Mouse (Mus musculus): ENCODE data around the gene Phb.

Gene Phb

DNA sequence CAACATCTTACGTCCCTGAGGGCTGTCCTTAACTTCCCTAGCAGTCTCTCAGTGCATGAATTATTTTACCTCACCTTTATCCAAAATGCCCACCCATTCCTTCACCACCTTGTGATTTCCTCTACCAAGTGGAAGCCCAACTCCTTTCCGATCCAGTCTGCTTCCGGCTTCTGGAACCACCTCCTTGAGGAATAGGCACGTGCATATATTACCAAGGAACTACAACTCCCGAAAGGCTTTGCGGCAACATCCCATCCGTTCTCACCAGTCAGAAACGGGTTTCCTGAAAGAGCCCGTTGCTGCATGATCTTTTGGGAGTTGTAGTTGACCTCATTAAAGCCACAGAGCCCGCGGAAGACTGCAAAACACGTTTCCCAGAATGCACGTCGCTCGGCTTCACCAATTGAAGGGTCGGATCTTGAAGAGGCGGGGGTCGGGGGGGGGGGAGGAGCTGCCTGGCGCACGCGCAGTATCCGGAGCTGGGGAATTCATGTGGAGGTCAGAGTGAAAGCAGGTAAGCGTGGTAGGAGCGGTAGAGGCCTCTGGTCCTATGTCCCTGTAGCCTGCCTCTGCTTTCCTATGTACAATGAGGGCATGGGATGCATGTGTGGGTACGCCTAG lies at the start of gene Phb:
Gene Phb, plus strand, starts transcription at position 429 of the 621 bp plus-strand sequence.
- peak; percentile 96 for DNase-seq (ENCODE audit: inconsistent ontology term)

DNA sequence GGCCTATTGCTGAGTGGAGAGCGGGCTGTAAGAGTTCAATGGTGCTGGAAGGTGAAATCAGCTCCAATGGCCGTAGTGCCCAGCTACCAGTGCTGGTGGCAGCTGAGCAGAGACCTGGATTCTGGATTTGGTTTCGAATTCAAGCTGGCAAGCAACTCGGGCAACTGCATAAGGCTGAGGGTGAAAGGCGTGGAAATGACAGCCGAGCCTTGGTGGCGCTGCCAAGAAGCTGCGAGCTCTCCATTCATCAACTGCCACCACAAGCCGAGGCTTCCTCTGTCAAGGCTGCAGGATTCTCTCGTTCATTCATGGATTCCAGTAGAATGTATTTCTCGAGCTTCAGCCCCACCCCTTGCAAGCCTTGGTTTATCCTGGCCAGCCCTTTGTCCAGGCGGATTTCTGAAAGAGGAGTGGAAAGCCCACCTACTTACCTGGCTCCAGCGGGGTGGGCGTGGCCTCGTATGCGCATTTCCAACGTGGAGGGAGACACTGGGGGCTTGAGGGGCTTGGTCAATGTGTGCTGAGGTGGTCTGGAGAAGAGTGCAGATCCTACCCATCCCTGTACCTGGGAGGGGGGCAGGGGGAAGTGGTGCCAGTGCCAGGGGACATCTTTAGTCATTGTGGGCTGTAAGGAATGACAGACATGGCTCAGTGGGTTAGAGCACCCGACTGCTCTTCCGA lies 48.8 kb upstream of the Phb start:
- DNase-seq (ENCODE audit: inconsistent ontology term): peak; percentile 84

DNA sequence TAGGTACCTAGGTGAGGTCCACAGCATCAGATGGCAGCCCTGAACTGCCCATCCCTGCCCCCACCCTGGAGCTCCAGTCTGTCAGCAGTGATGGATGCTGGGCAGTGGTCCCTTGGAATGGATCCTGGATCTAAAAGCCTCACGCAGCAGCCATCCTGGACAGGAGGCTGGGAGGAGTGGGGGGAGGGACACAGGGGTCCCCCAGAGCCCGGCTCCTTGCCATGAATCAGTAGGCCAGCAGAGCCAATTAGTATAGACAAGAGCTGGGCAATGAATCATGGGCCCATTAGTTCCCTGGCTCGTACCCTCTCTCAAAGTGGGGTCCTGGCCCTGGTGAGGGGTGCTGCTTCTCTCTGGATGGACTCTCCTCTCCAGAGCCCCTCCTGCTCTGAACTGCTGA lies 47.7 kb upstream of the Phb start:
- DNase-seq (ENCODE audit: inconsistent ontology term): no peak

DNA sequence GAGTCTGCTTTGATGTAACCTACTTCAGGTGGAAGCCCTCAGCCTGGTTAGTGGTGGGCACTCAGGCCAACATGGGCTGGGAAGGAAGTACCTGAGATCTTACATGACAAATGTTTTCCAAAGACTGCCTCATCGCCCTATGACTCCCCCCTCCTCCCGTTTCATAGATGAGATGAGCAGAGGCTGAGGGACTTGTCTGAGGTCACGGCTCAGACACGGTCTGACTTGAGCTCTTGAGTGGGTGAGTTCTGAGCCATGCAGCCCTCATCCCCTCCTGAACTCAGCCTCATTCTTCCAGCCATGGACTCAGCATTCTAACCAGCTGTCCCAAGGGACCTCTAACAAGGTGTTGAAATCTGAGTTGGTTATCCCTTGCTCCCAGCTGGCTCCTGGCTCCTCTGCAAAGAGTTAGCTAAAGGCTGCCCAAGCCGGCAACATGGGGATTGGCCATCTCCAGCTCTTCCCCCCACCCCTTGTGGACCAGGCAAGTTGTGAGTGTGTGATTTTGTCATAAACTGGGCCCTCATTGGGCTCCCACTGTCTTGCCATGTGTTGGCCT lies 46.8 kb upstream of the Phb start:
- no peak for DNase-seq (ENCODE audit: inconsistent ontology term)

DNA sequence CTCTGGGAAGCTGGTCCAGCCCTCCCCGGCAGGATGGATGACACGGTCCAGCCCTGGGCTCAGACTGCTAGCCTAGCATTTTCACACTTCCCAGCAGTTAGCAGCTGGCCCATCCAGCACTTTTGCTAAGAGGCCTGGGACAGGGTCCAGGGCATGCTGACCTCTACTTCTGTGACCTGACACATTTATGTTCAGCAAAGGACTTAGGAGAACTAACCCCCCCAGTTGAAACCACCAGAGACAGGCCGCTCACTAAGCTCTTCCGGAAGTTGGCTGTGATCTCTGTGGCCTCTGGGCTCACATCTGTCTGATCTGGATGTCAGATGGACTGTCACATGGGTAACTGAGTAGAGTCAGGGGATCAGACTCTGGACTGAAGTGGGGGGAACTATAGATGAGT lies 45.7 kb upstream of the Phb start:
- no peak for DNase-seq (ENCODE audit: inconsistent ontology term)

DNA sequence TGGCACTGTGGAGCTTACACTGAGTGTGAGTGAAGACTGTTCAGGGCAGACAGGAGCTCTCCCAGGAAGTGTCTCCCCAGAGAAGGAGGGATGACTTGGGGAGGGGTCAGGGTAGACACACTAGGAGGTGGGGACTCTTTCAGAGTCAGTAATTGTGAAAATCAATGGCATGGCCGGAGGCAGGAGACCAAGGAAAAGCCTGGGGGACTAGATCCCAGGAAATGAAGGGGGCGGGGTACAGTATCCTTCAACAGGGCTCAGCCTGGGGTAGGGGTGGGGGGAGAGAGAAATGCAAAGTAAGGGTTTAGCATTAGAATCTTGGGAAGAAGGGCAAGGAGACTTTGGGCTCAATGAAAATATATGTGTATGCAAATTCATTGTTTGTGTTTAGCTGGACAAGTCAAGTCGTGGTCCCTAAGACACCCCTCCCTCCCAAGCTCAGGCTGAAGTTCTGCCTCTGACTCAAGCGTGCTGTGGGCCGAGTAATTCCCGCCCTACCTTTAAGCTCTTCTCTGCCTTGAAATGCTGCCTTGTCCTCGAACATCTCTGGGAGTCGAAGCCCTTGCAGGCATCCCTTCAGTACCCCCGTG lies 45.1 kb upstream of the Phb start:
- no peak for DNase-seq (ENCODE audit: inconsistent ontology term)

DNA sequence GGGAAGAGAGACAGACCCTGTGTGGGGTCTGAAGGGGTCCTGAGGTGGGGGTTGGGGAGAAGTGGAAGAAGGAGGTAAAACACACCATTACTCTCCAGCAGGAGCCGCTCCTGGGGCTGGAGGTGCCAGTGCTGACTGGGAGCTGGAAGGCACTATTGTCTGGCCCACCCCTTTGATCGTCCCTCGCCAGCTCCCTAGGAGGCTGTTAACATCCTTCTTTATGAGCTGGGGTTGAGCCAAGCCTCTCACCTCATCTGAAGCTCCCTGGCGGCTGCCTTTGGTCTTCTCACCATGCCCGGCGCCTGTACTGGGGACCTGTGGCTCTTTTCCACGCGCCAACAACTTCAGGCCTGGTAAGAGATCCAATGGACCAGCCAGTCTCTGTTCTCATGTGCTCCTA lies 44.3 kb upstream of the Phb start:
- DNase-seq (ENCODE audit: inconsistent ontology term): no peak

DNA sequence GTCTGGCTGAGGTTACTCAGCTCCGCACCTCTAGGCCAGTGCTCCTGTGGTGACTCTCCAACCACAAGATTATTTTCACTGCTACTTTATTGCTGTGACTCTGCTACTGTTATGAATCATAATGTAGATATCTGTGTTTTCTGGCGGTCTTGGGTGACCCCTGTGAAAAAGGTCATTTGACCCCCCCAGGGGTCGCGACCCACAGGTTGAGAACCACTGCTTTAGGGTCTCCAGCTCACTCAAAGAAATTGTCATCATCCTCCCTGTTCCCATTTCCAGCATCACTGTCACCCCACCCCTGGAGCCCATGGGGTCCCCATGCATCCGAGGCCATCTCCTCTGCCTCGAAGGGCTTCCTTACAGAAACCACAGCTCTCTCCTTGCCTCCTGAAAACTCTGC lies 36.2 kb upstream of the Phb start:
- no peak for DNase-seq (ENCODE audit: inconsistent ontology term)

DNA sequence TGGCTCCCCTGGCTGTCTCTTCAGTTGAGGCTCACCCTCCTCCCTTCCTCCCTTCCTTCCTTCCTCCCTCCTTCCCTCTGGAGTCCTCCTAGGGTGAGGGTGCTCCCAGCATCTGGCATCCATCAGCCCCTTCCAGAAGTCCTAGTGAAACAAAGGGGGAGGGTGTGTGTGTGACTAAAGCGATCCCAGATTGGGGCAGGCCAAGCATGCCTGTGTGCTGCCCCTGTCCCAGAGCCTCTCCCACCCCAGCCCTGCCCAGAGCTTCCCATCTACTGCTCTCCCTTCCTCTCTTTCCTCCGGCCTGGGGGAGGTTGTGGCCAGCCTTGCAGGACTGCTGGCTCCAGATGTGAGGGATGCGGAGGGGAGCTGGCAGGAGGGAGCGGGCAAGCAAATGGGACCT lies 35.5 kb upstream of the Phb start:
- DNase-seq (ENCODE audit: inconsistent ontology term): no peak

DNA sequence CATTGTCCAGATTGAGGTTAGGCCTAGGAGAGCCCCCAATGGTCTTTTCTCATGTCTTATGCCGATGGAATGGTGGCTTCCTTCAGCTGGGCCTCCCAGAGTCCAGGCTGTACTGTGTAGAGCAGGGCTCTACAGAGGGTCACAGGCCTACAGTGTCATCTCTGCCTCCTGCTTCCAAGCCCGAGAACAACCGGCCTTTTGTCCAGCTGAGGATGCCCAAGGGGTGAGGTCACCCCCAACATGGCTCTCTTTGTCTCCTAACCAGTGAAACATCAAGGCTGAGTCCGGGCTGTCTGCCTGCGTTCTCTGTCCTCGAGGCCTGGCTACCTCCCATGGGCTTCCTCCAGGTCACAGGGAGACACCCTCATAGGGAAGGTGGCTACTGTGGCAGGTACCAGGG lies 34.3 kb upstream of the Phb start:
- peak; percentile 93 for DNase-seq (ENCODE audit: inconsistent ontology term)

DNA sequence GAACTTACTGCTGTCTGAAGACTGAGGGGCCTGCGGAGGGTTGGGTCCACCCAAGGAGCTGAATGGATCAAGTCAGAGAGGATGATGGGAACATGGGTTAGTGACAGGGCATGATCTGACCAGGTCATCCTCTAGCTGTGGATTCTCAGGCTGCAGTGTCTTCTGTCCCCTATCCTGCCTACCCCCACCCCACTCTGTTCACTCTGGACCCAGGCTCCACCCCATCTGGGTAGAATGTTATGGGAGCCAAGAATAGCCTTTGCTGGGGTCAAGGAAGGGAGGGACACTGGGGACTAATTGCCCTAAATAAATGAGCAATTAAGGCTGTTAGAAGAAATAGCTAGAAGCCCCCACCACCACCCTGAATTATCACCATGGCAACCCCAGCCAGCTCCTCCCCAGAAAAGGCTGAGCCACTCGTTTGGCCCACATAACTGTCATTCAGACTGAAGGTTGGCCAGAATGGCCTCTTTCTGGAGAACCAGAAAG lies 33.2 kb upstream of the Phb start:
- DNase-seq (ENCODE audit: inconsistent ontology term): no peak

DNA sequence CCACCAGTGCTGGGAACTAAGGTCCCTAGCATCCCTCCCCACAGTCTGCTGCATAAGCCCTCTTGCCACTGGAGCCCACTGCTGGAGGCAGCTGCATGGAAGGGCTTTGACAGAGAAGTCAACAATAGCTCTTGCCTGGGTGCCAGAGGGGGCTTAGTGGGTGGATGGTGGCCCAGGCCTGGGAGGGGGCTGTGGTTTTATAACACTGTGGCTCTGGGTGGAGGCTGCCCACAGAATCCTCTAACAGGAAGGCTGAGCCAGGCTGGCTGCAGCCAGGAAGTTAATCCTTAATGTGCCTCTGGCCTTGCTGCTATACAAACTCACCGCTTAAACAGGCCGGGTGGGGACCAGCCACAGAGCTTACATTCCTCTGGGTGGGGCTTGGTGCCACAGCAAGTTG lies 31.7 kb upstream of the Phb start:
- DNase-seq (ENCODE audit: inconsistent ontology term): no peak

DNA sequence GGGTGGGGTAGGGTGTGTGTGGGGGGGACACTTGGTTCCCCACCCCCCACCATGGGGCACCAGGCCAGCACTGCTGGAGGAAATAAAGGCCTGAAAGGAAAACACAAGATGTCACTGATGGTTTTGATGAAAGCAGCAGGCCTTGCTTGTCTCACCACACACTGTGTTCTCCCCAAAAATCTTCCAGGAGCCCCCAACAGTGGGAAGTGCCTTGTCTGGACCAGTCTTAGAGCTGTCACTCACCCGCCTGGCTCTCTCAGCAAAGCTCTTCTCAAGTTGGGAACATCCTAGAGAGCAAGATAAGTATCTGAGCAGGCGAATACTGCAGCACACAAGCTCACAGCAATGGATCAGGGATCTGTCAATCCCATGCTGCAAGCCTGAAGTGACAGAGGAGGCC lies 26.0 kb upstream of the Phb start:
- no peak for DNase-seq (ENCODE audit: inconsistent ontology term)

DNA sequence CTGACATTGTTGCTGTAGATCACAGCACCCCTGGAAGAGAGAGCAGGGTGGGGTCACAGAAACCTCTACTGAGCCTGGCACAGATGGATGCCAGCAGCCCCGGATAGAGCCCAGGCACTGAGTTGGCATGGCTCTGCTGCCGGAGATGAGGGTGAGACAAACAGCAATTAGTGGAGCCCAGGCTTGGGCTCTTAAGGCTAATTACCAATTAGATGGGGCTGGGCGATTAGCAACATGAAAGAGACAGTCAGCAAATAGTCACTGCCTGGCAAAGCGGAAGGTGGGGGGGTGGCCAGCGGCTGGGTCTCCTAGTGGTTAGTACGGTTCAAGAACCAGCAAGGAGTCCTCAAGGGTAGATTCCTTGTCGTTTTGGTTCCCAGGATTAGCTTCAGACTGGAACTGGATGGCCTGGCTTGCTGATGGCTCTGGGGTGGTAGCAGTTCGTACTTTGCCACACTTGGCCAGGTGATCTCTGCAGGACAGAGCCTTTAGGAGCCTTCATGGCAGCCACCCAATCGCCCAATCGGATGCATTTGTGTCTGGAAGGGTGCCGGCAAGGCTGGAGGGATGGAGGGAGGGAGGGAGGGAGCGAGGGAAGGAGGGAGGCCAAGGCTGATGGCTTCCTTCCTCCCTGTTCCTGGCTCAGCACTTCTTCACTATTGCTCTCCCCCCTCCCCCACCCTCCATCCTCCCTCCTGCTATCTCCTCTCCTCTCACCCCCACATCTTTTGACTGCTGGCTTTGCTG lies 24.1 kb upstream of the Phb start:
- peak; percentile 87 for DNase-seq (ENCODE audit: inconsistent ontology term)

DNA sequence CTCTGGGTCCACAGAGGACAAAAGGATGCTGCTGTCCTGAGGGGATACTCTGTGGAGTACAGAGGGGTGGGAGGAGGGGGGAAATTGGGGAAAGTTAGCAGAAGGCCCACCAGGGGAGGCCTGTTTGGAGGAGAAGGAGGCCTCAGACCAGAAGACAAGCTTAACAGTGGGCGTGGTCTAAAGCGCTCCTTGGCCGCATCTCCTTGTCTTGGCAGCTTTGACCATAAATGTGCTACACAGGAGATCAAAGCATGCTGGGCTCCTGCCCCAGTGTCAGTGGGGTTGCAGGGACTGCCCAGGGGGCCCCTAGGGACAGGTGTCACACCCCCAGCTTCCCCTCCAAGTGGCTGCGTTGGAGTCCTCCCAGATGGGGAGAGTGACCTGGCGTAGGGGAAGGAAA lies 22.9 kb upstream of the Phb start:
- DNase-seq (ENCODE audit: inconsistent ontology term): no peak

DNA sequence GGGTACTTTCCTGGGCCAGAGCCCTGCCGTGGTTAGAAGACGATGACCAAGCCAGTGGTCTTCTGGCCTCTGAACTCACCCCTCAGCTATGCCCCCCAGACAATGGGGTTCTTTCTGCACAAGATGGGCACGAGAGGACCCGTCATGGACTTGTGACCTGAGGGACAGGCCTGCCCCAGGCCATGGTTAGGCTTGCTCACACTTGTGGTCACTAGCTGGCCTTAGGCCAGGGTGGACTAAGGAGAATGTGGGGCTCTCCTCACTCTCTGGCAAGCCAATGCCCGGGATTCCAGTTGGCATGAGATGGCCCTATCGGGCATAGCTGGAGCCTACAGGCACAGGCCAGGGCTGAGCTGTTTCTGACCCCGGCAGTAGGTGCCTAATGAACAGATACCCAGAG lies 22.4 kb upstream of the Phb start:
- DNase-seq (ENCODE audit: inconsistent ontology term): peak; percentile 79

DNA sequence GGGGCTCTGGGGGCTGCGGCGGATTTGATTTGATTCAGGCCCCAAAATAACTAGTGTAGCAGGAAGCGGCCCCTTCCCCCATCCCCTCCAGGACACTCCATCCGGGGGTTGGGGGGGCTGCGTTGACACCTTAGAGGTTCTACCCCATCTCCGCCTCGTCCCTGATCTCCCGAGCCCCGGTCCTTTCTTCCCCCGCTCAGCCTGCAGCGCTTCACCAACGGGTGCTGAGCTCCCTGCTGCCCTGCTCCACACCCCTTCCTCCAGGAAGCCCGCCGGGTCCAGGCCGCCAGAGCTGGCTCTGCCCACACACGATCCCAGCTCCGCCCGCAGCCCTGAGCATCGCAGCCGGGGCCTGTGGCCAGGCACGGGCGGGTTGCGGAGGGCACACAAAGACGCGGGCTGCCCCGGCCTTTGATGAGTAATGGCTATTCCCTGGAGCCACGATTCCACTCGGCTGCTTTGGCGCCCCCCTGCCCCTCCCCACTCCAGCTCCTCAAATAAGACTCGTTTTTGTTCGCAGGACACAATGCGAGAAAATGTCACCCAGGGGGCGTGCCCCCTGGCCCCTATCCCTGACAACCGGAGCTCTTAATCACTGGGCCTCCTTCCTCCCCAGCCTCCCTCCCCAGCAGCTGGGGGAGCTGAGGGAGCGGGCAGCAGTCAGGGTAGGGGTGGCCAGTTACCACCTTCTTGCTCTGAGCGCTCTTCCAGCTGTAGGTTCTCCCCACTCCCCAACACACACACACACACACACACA lies 21.2 kb upstream of the Phb start:
- DNase-seq (ENCODE audit: inconsistent ontology term): peak; percentile 90

DNA sequence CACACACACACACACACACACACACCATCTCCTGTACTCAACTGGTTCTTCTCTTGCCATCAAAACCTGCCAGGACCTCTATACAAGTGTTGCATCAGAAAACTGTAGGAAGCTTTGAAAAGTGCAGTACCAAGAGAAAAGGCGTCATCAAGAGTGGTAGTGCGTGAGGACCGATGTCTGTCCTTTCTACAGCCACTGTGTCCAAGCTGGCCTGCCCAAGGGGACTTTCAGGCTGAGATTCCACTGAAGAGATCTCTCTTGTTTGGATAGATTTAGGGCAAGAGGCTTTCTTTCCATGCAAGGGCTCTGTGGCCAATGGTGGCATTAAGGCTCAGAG lies 20.6 kb upstream of the Phb start:
- no peak for DNase-seq (ENCODE audit: inconsistent ontology term)

DNA sequence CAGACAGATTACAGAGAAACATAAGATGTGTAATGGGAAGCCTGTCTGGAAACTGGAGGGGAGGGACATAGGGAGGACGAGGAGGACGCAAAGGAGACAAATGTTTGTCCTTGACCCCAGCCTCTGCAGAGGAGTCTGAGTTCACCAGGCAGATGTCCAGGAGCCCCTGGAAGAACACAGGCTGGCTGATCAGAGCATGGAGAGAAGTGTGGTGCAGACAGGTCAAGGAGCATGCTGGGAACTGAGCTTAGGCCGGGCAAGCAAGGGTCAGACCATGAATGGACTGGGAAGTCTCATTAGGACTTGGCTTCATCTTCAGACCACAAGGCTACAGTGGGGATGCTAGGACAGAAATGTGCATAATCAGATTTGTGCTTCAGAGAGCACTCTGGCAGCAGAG lies 19.0 kb upstream of the Phb start:
- peak; percentile 57 for DNase-seq (ENCODE audit: inconsistent ontology term)

DNA sequence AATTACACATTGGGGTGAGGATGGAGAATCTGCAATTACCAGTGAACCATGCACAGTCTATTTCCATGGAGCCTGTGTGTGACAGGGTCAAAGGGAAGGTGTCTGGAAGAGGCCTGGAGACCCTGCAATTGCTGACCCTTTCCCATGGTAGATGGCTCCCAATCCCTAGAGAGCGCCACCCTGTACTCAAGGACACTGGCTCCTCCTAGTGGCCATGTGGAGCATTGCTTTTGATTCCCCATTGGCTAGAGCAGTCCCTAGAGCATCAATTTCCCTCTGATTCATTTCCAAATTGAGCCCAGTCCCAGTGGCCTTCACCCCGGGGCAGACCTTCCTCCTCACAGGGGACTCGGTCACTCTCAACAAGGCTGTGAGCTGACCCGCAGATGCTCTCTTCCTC lies 17.9 kb upstream of the Phb start:
- DNase-seq (ENCODE audit: inconsistent ontology term): peak; percentile 64

DNA sequence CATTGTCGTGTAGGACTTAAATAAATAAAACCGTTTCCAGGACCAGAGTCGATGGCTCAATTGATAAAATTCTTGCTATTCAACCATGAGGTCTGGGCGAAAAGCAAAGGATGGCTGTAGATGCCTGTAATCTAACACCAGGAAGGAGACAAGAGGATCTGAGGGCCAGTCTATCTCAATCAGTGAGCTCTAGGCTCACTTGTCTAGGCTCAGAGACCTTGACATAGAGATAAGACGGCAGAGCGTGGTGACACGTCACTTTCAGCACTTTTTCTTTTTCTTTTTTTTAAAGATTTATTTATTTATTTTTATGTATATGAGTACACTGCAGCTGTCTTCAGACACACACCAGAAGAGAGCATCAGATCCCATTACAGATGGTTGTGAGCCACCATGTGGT lies 17.2 kb upstream of the Phb start:
- DNase-seq (ENCODE audit: inconsistent ontology term): no peak

DNA sequence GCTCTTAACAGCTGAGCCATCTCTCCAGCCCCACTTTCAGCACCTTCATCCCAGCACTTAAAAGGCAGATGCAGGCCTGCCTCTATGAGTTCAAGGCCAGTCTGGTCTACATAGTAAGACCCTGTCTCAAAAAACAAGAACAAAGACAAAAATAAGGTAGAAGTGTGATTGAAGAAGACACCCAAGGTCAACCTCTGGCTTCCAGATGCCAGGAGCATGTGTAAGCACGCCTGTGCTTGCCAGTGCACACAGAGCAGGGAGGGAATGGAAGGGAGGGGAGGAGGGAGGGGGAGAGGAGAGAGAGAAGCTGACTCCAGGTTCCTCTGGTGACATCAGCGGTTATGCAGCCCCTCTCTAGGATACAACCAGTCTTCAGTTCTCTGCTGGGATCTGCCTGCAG lies 16.8 kb upstream of the Phb start:
- DNase-seq (ENCODE audit: inconsistent ontology term): no peak

All from Muller cell, postnatal 12 days (primary cell).